Mouse (Mus musculus) stomach, postnatal 0 days (tissue): ENCODE measurements around the gene Ptpro.

Source experiments
- CTCF ChIP-seq: IDR thresholded peaks from 2 replicates; pipeline ENCODE4 v1.5.1; 2016; ENCODE audit warnings: antibody characterized with exemption, low read depth, mild to moderate bottlenecking, moderate library complexity
- EP300 ChIP-seq: optimal IDR thresholded peaks from 2 replicates; pipeline ENCODE3; 2016; ENCODE audit warnings: antibody characterized with exemption

DNA sequence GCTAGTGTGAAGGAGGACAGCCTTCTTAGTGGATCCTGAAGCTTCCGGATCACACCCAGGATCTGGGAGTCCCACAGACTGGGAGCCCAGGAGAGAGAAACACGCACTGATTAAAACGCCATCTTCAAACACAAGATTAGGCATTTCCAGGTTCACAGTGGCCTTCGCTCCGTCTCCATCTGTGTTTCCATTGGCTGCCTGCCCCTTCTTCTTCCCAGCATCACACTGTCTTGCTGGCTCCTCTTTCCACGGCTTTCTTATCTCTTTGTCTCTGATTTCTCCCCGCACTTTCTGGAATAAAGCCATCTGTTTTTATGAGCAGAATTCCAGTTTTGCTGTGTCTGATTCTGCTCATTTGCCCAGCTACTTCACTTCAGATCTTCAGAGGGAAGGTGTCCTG, 108.0 kb downstream of the Ptpro start:
- no peak for TF ChIP-seq CTCF
- no peak for TF ChIP-seq EP300
